Mouse (Mus musculus) urinary bladder, adult 2 months (tissue): ENCODE data around the gene Tsga10ip. TPM values are rescaled to one million over a fixed set of nuclear protein-coding genes. Genes with fewer than 3 reads are reported as not detected.
A peak's percentile ranks its signal among the peaks of the same experiment; 100 is the strongest.

Source experiments
- DNase-seq: peaks from one replicate; pipeline ENCODE4 v3.0.0; 2022; ENCODE audit warnings: low spot score
- polyA plus RNA-seq: library from polyadenylated mRNA; depleted of rRNA; stranded (reverse); fragments of >200 nt; gene quantifications from 2 replicates; pipeline ENCODE4 v1.2.3, GENCODE M21; 2012; rRNA removed

Gene Tsga10ip
- polyA plus RNA-seq, result not detected in 2 replicates

- no peak for DNase-seq
Measured at GRCm38 (mm10) chr19:5402293-5402692, at the start of gene Tsga10ip. Tsga10ip (minus strand) TSS chr19:5402526.

- no peak for DNase-seq
Measured at GRCm38 (mm10) chr19:5451766-5452165, 49.4 kb upstream of the Tsga10ip start.

- no peak for DNase-seq
Measured at GRCm38 (mm10) chr19:5449673-5450072, 47.3 kb upstream of the Tsga10ip start.

GRCm38 (mm10) chr19:5448354-5449150 lies 46.2 kb upstream of the Tsga10ip start:
- no peak for DNase-seq

- DNase-seq, result peak; percentile 62
Measured at GRCm38 (mm10) chr19:5447515-5448353, 45.4 kb upstream of the Tsga10ip start, which contains the start of gene Fosl1. Fosl1 (plus strand) TSS chr19:5447547.

- no peak for DNase-seq
Measured at GRCm38 (mm10) chr19:5445747-5446146, 43.4 kb upstream of the Tsga10ip start.

- DNase-seq, result no peak
Measured at GRCm38 (mm10) chr19:5444954-5445353, 42.6 kb upstream of the Tsga10ip start.

GRCm38 (mm10) chr19:5444371-5444908 lies 42.1 kb upstream of the Tsga10ip start:
- DNase-seq, result no peak

GRCm38 (mm10) chr19:5433951-5434350 lies 31.6 kb upstream of the Tsga10ip start:
- DNase-seq, result no peak

GRCm38 (mm10) chr19:5432992-5433852 lies 30.9 kb upstream of the Tsga10ip start:
- no peak for DNase-seq

- no peak for DNase-seq
Measured at GRCm38 (mm10) chr19:5431911-5432464, 29.7 kb upstream of the Tsga10ip start.

- DNase-seq, result no peak
Measured at GRCm38 (mm10) chr19:5430408-5430807, 28.1 kb upstream of the Tsga10ip start.

- DNase-seq, result no peak
Measured at GRCm38 (mm10) chr19:5429806-5430205, 27.5 kb upstream of the Tsga10ip start.

GRCm38 (mm10) chr19:5429219-5429618 lies 26.9 kb upstream of the Tsga10ip start:
- no peak for DNase-seq

- no peak for DNase-seq
Measured at GRCm38 (mm10) chr19:5428083-5428482, 25.8 kb upstream of the Tsga10ip start.

GRCm38 (mm10) chr19:5426640-5427290 lies 24.4 kb upstream of the Tsga10ip start:
- DNase-seq, result no peak

GRCm38 (mm10) chr19:5425906-5426565 lies 23.7 kb upstream of the Tsga10ip start:
- no peak for DNase-seq

- DNase-seq, result peak; percentile 81
Measured at GRCm38 (mm10) chr19:5424782-5425741, 22.7 kb upstream of the Tsga10ip start, which contains the start of the genes Drap1 and AI837181. Drap1 (minus strand) TSS chr19:5424979. AI837181 (plus strand) TSS chr19:5425144.
